Mouse (Mus musculus): ENCODE measurements around the gene Pias1. TPM values are rescaled to one million over a fixed set of nuclear protein-coding genes. Genes with fewer than 3 reads are reported as not detected.
A peak's percentile ranks its signal among the peaks of the same experiment; 100 is the strongest.

Gene Pias1
- total RNA-seq, 2 experiments from 2014 or later, result 66.0 to 68.6 TPM

- intact Hi-C loops (cut with DNase I), result no loop called here
- no peak for TF ChIP-seq CTCF (IDR thresholded peaks at IDR 0.05)
- no peak for DNase-seq (ENCODE audit: extremely low spot score in 1 of 2, low spot score in 2 of 2)
- no peak overlapping the region for H3K27ac ChIP-seq
- no peak overlapping the region for H3K4me3 ChIP-seq
These were observed 51.9 kb downstream of the Pias1 start for GRCm38 (mm10) chr9:62935854-62936253.

GRCm38 (mm10) chr9:62934700-62935400, 52.9 kb downstream of the Pias1 start:
- intact Hi-C loops (cut with DNase I), result no loop called here
- H3K4me3 ChIP-seq, result no peak overlapping the region
- no peak for DNase-seq (ENCODE audit: extremely low spot score in 1 of 2, low spot score in 2 of 2)
- H3K27ac ChIP-seq, result no peak overlapping the region
- TF ChIP-seq CTCF (IDR thresholded peaks at IDR 0.05), result no peak

- DNase-seq (ENCODE audit: extremely low spot score in 1 of 2, low spot score in 2 of 2), result no peak
- Histone ChIP-seq H3K4me3 (no peak overlapping the region), H3K27ac (peak overlapping the region; percentile 41; the same call in 1 of the 2 replicates)
- no peak for TF ChIP-seq CTCF (IDR thresholded peaks at IDR 0.05)
- intact Hi-C loops (cut with DNase I), result no loop called here
These were observed 55.0 kb downstream of the Pias1 start for GRCm38 (mm10) chr9:62932575-62933339.

GRCm38 (mm10) chr9:62924886-62925610, 62.7 kb downstream of the Pias1 start:
- H3K27ac ChIP-seq, result peak overlapping the region; percentile 87
- no peak for DNase-seq (ENCODE audit: extremely low spot score in 1 of 2, low spot score in 2 of 2)
- intact Hi-C loops (cut with DNase I), result loop anchor here (2.0 to 5.0 kb wide), 2 partner anchors 134 to 197 kb away; no protein-coding TSS in a partner anchor
- TF ChIP-seq CTCF (IDR thresholded peaks at IDR 0.05), result no peak
- no peak overlapping the region for H3K4me3 ChIP-seq

GRCm38 (mm10) chr9:62920877-62921276, 66.8 kb downstream of the Pias1 start:
- no peak for DNase-seq (ENCODE audit: extremely low spot score in 1 of 2, low spot score in 2 of 2)
- peak overlapping the region; percentile 3; the same call in 1 of the 2 replicates for H3K27ac ChIP-seq
- no peak overlapping the region for H3K4me3 ChIP-seq
- TF ChIP-seq CTCF (IDR thresholded peaks at IDR 0.05), result no peak
- intact Hi-C loops (cut with DNase I), result loop anchor here (5.0 kb wide), 1 partner anchor 201 kb away; no protein-coding TSS in a partner anchor

- no peak for DNase-seq (ENCODE audit: extremely low spot score in 1 of 2, low spot score in 2 of 2)
- no peak for TF ChIP-seq CTCF (IDR thresholded peaks at IDR 0.05)
- Histone ChIP-seq H3K27ac (no peak overlapping the region), H3K4me3 (no peak overlapping the region)
- intact Hi-C loops (cut with DNase I), result no loop called here
These were observed 70.7 kb downstream of the Pias1 start for GRCm38 (mm10) chr9:62917059-62917458.

GRCm38 (mm10) chr9:62913390-62914069, 74.2 kb downstream of the Pias1 start:
- no peak for DNase-seq (ENCODE audit: extremely low spot score in 1 of 2, low spot score in 2 of 2)
- no peak for TF ChIP-seq CTCF (IDR thresholded peaks at IDR 0.05)
- intact Hi-C loops (cut with DNase I), result no loop called here
- Histone ChIP-seq H3K4me3 (no peak overlapping the region), H3K27ac (no peak overlapping the region)

GRCm38 (mm10) chr9:62905039-62905438, 82.7 kb downstream of the Pias1 start:
- H3K27ac ChIP-seq, result no peak overlapping the region; the same call in 1 of the 2 replicates
- no peak for DNase-seq (ENCODE audit: extremely low spot score in 1 of 2, low spot score in 2 of 2)
- no peak for TF ChIP-seq CTCF (IDR thresholded peaks at IDR 0.05)
- intact Hi-C loops (cut with DNase I), result no loop called here
- H3K4me3 ChIP-seq, result no peak overlapping the region

- H3K27ac ChIP-seq, result no peak overlapping the region
- DNase-seq (ENCODE audit: extremely low spot score in 1 of 2, low spot score in 2 of 2), result no peak
- H3K4me3 ChIP-seq, result no peak overlapping the region
- intact Hi-C loops (cut with DNase I), result no loop called here
- TF ChIP-seq CTCF (IDR thresholded peaks at IDR 0.05), result no peak
These were observed 83.9 kb downstream of the Pias1 start for GRCm38 (mm10) chr9:62903841-62904240.

- no peak for TF ChIP-seq CTCF (IDR thresholded peaks at IDR 0.05)
- Histone ChIP-seq H3K27ac (no peak overlapping the region), H3K4me3 (no peak overlapping the region)
- no peak for DNase-seq (ENCODE audit: extremely low spot score in 1 of 2, low spot score in 2 of 2)
- intact Hi-C loops (cut with DNase I), result no loop called here
These were observed 86.0 kb downstream of the Pias1 start for GRCm38 (mm10) chr9:62901736-62902135.

GRCm38 (mm10) chr9:62894486-62894885, 93.2 kb downstream of the Pias1 start:
- no peak overlapping the region for H3K4me3 ChIP-seq
- TF ChIP-seq CTCF (IDR thresholded peaks at IDR 0.05), result no peak
- no peak for DNase-seq (ENCODE audit: extremely low spot score in 1 of 2, low spot score in 2 of 2)
- intact Hi-C loops (cut with DNase I), result loop anchor here (5.0 to 10.0 kb wide), 2 partner anchors 78 to 470 kb away; no protein-coding TSS in a partner anchor
- no peak overlapping the region for H3K27ac ChIP-seq

Data from left cerebral cortex, adult 2 months (tissue).